Mouse (Mus musculus): ENCODE results near the gene Slc4a4. TPM values are rescaled to one million over a fixed set of nuclear protein-coding genes. Genes with fewer than 3 reads are reported as not detected.
"Not testable (repeated sequence)": the region's sequence is repeated elsewhere in the genome, so short reads cannot be mapped to it uniquely, and the experiment has no call there.

Slc4a4 gene
- polyA plus RNA-seq, 1 experiment from 2014 or later = 4.6 TPM

GRCm38 (mm10) chr5:88990196-88990747, 103.7 kb downstream of the Slc4a4 start:
- Histone ChIP-seq H3K9me3 (no peaks in the 10 kb centered on the region), H3K9ac (no peak overlapping the region), H3K27me3 (replicated peaks) (no peaks in the 10 kb centered on the region), H3K4me3 (replicated peaks) (no peak overlapping the region), H3K4me2 (replicated peaks) (no peak overlapping the region), H3K4me1 (replicated peaks) (peaks cover 3% of the 10 kb centered on the region), H3K27ac (no peak overlapping the region), H3K36me3 (no peaks in the 10 kb centered on the region)
- no peak for ATAC-seq
- WGBS = 78% methylated on average over 9 of the region's 9 CpGs

- 59% methylated on average over 2 of the region's 2 CpGs for WGBS
- H3K4me3 ChIP-seq (replicated peaks); H3K9ac ChIP-seq; H3K4me1 ChIP-seq (replicated peaks); H3K36me3 ChIP-seq; H3K27ac ChIP-seq; H3K4me2 ChIP-seq (replicated peaks); H3K27me3 ChIP-seq (replicated peaks); ATAC-seq; H3K9me3 ChIP-seq: not testable (repeated sequence)
Measured at GRCm38 (mm10) chr5:88991309-88991708, 104.7 kb downstream of the Slc4a4 start.

- 78% methylated on average over 5 of the region's 5 CpGs for WGBS
- peaks cover 3% of the 10 kb centered on the region for H3K4me1 ChIP-seq (replicated peaks)
- no peak overlapping the region for H3K27ac ChIP-seq
- no peak overlapping the region for H3K4me2 ChIP-seq (replicated peaks)
- H3K27me3 ChIP-seq (replicated peaks) = no peaks in the 10 kb centered on the region
- H3K9ac ChIP-seq = no peak overlapping the region
- no peaks in the 10 kb centered on the region for H3K36me3 ChIP-seq
- H3K4me3 ChIP-seq (replicated peaks) = no peak overlapping the region
- peak; percentile 71; the same call in 1 of the 2 replicates for ATAC-seq
- H3K9me3 ChIP-seq = no peaks in the 10 kb centered on the region
Measured at GRCm38 (mm10) chr5:88994533-88994932, 107.9 kb downstream of the Slc4a4 start.

- no peaks in the 10 kb centered on the region for H3K9me3 ChIP-seq
Measured at GRCm38 (mm10) chr5:88996246-88996645, 109.6 kb downstream of the Slc4a4 start.

DNA sequence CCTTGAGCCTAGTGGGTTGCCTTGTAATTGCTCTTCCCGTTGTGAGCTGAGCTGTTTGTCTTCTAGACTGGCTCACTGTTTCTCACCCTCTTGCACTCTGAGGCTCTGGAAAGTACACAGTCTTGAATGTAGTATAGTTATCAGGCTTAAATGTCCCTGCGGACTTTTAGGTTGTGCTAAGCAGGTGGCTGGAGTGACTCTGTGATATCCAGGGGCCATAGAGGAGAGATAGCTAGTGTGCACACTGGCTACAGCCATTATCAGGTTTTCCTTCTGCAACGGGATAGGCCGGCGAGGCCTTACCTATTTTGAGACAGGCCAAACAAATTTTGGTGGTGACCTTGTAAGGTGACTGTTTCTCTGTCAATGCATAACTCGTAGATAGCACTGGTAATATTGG, 110.7 kb downstream of the Slc4a4 start:
- WGBS = 82% methylated on average over 6 of the region's 6 CpGs
- H3K27me3 ChIP-seq (replicated peaks) = no peaks in the 10 kb centered on the region
- no peak overlapping the region for H3K4me3 ChIP-seq (replicated peaks)
- no peaks in the 10 kb centered on the region for H3K9me3 ChIP-seq
- no peak overlapping the region for H3K27ac ChIP-seq
- no peak overlapping the region for H3K4me2 ChIP-seq (replicated peaks)
- no peak overlapping the region for H3K9ac ChIP-seq
- ATAC-seq = no peak
- H3K4me1 ChIP-seq (replicated peaks) = peaks cover 3% of the 10 kb centered on the region
- no peaks in the 10 kb centered on the region for H3K36me3 ChIP-seq

More at GRCm38 (mm10) chr5:88996246-88996645, 109.6 kb downstream of the Slc4a4 start:
- H3K27ac ChIP-seq = no peak overlapping the region
- no peak for ATAC-seq
- H3K36me3 ChIP-seq = no peaks in the 10 kb centered on the region
- H3K9ac ChIP-seq = no peak overlapping the region
- 98% methylated on average over 8 of the region's 8 CpGs for WGBS
- peaks cover 3% of the 10 kb centered on the region for H3K4me1 ChIP-seq (replicated peaks)
- H3K4me3 ChIP-seq (replicated peaks) = no peak overlapping the region
- no peak overlapping the region for H3K4me2 ChIP-seq (replicated peaks)
- H3K27me3 ChIP-seq (replicated peaks) = no peaks in the 10 kb centered on the region

GRCm38 (mm10) chr5:88999793-89000192, 113.2 kb downstream of the Slc4a4 start:
- Histone ChIP-seq H3K9ac (no peak overlapping the region), H3K4me2 (replicated peaks) (no peak overlapping the region), H3K36me3 (no peaks in the 10 kb centered on the region), H3K27ac (no peak overlapping the region), H3K4me3 (replicated peaks) (no peak overlapping the region), H3K4me1 (replicated peaks) (no peaks in the 10 kb centered on the region), H3K9me3 (no peaks in the 10 kb centered on the region), H3K27me3 (replicated peaks) (no peaks in the 10 kb centered on the region)
- WGBS = 85% methylated on average over 6 of the region's 6 CpGs
- no peak for ATAC-seq

- Histone ChIP-seq H3K27me3 (replicated peaks) (no peaks in the 10 kb centered on the region), H3K27ac (no peak overlapping the region), H3K4me2 (replicated peaks) (no peak overlapping the region), H3K4me3 (replicated peaks) (no peak overlapping the region), H3K9ac (no peak overlapping the region), H3K36me3 (no peaks in the 10 kb centered on the region), H3K9me3 (no peaks in the 10 kb centered on the region), H3K4me1 (replicated peaks) (no peaks in the 10 kb centered on the region)
- 98% methylated on average over 7 of the region's 7 CpGs for WGBS
- no peak for ATAC-seq
Measured at GRCm38 (mm10) chr5:89000598-89000997, 114.0 kb downstream of the Slc4a4 start.

GRCm38 (mm10) chr5:89010116-89010515, 123.5 kb downstream of the Slc4a4 start:
- WGBS = 31% methylated on average over 5 of the region's 5 CpGs
- no peaks in the 10 kb centered on the region for H3K9me3 ChIP-seq

GRCm38 (mm10) chr5:89012456-89012855, 125.8 kb downstream of the Slc4a4 start:
- H3K9me3 ChIP-seq = no peaks in the 10 kb centered on the region
- 82% methylated on average over 3 of the region's 3 CpGs for WGBS
- no peaks in the 10 kb centered on the region for H3K4me1 ChIP-seq (replicated peaks)
- H3K4me2 ChIP-seq (replicated peaks) = no peak overlapping the region
- no peak for ATAC-seq
- H3K4me3 ChIP-seq (replicated peaks) = no peak overlapping the region
- H3K9ac ChIP-seq = no peak overlapping the region
- H3K27ac ChIP-seq = no peak overlapping the region
- no peaks in the 10 kb centered on the region for H3K27me3 ChIP-seq (replicated peaks)
- no peaks in the 10 kb centered on the region for H3K36me3 ChIP-seq

More at GRCm38 (mm10) chr5:89010116-89010515, 123.5 kb downstream of the Slc4a4 start:
- no peaks in the 10 kb centered on the region for H3K4me1 ChIP-seq (replicated peaks)
- H3K36me3 ChIP-seq = no peaks in the 10 kb centered on the region
- no peak overlapping the region for H3K27ac ChIP-seq
- H3K27me3 ChIP-seq (replicated peaks) = no peaks in the 10 kb centered on the region
- no peak overlapping the region for H3K9ac ChIP-seq
- H3K4me3 ChIP-seq (replicated peaks) = no peak overlapping the region
- no peak overlapping the region for H3K4me2 ChIP-seq (replicated peaks)
- no peak for ATAC-seq

DNA sequence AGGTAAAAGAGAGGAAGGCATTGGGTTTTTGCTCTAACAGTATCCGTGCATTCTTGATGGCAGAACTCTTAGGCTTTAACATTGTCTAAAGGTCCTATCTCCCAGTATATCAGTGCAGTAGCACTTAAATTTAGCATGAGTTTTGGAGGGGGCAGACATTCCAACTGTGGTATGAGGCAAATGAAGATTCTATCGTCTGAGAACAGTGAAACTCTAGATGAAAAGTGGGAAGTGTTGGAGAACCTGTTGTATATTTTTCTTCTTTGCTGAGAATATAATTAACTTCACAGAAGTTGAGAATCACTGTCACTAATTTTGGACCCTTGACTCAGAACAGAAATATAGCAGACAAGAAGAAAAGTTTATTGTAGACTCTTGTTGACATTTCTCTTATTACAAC, 128.2 kb downstream of the Slc4a4 start:
- no peaks in the 10 kb centered on the region for H3K4me1 ChIP-seq (replicated peaks)
- ATAC-seq = no peak
- 77% methylated on average over 2 of the region's 2 CpGs for WGBS
- no peaks in the 10 kb centered on the region for H3K27me3 ChIP-seq (replicated peaks)
- H3K36me3 ChIP-seq = no peaks in the 10 kb centered on the region
- H3K9ac ChIP-seq = no peak overlapping the region
- no peak overlapping the region for H3K27ac ChIP-seq
- H3K9me3 ChIP-seq = no peaks in the 10 kb centered on the region
- H3K4me2 ChIP-seq (replicated peaks) = no peak overlapping the region
- H3K4me3 ChIP-seq (replicated peaks) = no peak overlapping the region

DNA sequence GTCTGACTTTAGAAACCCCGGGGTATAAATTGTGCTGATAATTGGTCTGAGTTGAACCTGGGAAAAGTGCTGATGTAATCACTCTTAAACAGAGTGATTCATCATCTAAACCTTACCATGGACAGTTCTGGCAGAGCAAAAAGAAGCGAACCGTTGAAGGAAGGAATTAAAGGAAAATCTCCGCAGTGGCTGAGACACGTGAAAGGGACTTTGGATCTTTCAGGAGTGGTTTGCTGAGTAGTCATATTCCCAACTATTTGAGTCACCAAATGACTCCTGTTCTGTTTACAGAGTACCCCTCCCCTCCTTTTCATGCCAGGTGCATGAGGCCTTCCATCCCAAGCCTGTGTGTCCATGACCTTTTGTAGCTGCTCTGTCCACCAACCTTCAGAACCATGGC, 129.3 kb downstream of the Slc4a4 start:
- H3K4me1 ChIP-seq (replicated peaks) = no peaks in the 10 kb centered on the region
- WGBS = 66% methylated on average over 5 of the region's 5 CpGs
- no peak overlapping the region for H3K27ac ChIP-seq
- no peak overlapping the region for H3K4me3 ChIP-seq (replicated peaks)
- no peak overlapping the region for H3K4me2 ChIP-seq (replicated peaks)
- no peak overlapping the region for H3K9ac ChIP-seq
- H3K27me3 ChIP-seq (replicated peaks) = no peaks in the 10 kb centered on the region
- H3K36me3 ChIP-seq = no peaks in the 10 kb centered on the region
- peak; percentile 85 for ATAC-seq
- H3K9me3 ChIP-seq = no peaks in the 10 kb centered on the region

DNA sequence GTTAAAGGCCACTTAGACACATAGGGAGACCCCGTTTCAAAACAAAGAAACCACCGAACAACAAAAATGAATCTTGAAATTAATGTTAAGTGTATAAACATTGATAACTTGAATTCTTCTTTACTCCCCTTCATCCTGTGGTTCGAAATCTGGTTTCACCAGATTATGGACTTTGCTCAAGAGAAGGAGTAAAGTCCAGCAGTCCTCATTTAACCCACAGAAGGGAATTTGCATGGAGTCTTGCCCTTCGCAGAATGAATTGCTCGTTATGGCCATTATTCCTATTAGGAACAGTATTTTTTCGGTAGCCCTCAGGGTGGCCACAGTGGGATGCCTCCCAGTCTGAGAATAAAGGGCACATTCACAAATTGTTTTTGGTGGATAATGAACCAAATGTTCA, 131.9 kb downstream of the Slc4a4 start:
- Histone ChIP-seq H3K4me2 (replicated peaks) (no peak overlapping the region), H3K4me3 (replicated peaks) (no peak overlapping the region), H3K9me3 (no peaks in the 10 kb centered on the region), H3K27me3 (replicated peaks) (no peaks in the 10 kb centered on the region), H3K36me3 (no peaks in the 10 kb centered on the region), H3K27ac (no peak overlapping the region), H3K4me1 (replicated peaks) (no peaks in the 10 kb centered on the region), H3K9ac (no peak overlapping the region)
- 80% methylated on average over 6 of the region's 6 CpGs for WGBS
- no peak for ATAC-seq

GRCm38 (mm10) chr5:89024413-89024812, 137.8 kb downstream of the Slc4a4 start:
- WGBS = 87% methylated on average over 4 of the region's 4 CpGs
- H3K9me3 ChIP-seq = no peaks in the 10 kb centered on the region
- no peak overlapping the region for H3K4me3 ChIP-seq (replicated peaks)
- no peak overlapping the region for H3K9ac ChIP-seq
- H3K27me3 ChIP-seq (replicated peaks) = no peaks in the 10 kb centered on the region
- H3K36me3 ChIP-seq = no peaks in the 10 kb centered on the region
- ATAC-seq = no peak
- no peaks in the 10 kb centered on the region for H3K4me1 ChIP-seq (replicated peaks)
- H3K4me2 ChIP-seq (replicated peaks) = no peak overlapping the region
- H3K27ac ChIP-seq = no peak overlapping the region

All from intestine, embryonic 15.5 days (tissue).